Mouse (Mus musculus): ENCODE data around the gene Ints12.

Gene Ints12

DNA sequence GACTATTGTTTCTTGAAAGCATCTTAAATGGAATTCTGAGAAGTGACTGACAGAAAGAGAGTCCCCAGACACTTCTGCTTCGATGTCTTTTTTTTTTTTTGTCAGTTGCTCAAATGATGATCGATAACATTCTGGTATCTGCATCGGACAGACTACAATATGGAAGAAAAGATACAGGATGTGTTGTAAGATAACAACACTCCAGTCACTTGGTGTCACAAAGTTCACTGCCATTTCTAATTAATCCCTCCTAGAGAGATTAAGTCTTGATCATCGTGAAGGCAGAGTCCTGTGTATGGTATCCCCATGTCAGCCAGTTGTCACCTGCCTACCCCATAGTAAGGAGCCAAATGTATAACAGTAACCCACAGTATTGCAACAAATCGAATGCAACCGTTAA, 60.0 kb downstream of the Ints12 start:
- DNase-seq (ENCODE audit: low spot score), result no peak

DNA sequence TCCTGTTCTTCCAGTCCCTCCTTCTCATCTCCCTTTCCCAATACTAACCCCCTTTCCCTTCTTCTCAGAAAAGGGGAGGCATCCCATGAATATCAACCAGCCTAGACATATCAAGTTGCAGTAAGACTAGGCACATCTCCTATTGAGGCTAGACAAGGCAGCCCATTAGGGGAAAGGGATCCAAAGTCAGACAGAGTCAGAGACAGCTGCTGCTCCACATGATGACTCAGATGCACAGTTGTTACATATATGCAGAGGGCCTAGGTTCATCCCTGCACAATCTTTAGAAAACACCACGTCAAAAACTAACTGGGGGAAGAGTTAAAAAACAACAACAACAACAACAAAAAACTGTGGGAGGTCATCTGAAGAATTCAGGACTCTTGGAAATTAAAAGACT, 61.2 kb downstream of the Ints12 start:
- no peak for DNase-seq (ENCODE audit: low spot score)

DNA sequence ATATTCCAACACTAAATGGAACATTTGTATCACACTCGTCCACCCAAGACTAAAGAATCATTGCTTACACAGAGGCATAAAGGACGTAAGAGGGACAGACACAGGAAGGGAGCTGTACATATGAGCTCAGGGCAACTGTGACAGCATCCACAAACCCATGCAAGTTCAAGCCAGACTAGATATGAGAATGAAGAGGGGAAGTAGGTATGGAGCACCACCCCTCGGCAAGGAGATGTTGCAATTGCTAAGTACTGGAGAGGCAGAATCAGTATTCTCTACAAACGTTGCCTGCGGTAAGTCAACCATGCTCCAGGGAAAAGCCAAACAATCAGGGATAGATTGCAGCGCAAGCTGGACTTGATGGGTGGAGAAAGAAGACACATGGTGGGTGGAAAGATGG, 62.0 kb downstream of the Ints12 start:
- DNase-seq (ENCODE audit: low spot score), result no peak

DNA sequence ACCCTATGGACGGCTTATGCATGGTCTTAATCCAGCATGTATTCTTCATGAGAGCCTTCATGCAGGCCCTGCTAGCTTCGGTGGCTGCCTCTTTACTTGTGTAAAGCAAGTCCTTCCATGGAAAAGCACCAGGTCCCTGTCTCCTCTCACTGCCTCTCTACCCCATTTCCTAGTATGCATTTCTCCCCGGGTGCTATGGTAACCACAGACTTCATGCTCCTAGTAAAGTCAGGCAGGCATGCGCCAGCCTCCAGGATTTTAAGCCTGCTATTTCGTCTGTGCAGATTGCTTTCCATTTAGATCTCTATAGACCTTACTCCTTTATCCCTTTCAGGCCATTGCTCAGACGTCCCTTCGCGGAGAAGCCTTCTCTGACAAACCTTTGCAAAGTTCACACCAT, 63.0 kb downstream of the Ints12 start:
- no peak for DNase-seq (ENCODE audit: low spot score)

DNA sequence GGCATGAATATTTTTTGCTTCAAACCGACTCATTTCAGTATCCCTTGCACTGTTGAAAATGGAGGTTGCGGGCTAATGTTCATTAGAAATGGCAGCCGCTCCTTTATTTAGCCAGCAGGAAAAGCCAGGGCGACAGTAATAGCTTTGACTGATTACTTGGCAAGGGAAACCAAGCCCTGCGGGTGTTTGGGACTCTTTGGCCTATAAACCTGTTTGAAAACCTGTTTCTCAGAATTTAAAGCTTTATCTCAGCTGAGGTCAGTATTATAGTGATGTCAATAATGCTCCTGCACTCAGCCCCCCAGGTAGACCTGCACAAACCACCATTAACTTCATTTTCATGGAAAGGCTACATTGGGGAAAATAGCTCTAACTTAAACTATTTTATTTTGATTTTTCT, 66.6 kb downstream of the Ints12 start:
- DNase-seq (ENCODE audit: low spot score), result no peak

Measured in MN1 (cell line).